Mouse (Mus musculus): ENCODE measurements around the gene Mob1a.

DNA sequence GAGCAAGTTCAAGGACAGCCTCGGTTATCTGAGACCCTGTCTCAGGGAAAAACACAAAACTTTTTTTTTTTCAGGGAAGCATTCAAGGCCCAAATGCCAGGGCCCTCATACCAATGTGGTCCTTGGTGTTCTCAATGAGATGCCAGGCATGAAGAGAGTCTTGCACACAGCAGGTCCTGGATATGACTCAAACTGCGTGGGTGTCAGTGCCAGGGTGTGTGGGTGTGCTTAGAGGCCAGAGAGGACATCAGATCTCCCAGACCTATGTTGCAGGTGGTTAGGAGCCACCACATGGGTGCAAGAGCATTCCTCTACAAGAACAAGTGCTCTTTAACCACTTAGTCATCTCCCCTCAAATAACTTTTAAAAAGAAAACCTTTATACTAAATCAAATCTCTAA, 24.5 kb upstream of the Mob1a start:
- TF ChIP-seq CTCF (IDR thresholded peaks at IDR 0.05; ENCODE audit: extremely low read depth, insufficient read length, insufficient replicate concordance, low read depth, low read length), result no peak
- TF ChIP-seq POLR2A (IDR thresholded peaks at IDR 0.05; ENCODE audit: low read depth, low read length), result no peak
